Mouse (Mus musculus): Measurements from ENCODE around the gene BC049730. TPM values are rescaled to one million over a fixed set of nuclear protein-coding genes. Genes with fewer than 3 reads are reported as not detected.
"Not testable (repeated sequence)": the region's sequence is repeated elsewhere in the genome, so short reads cannot be mapped to it uniquely, and the experiment has no call there.

The BC049730 gene
- polyA plus RNA-seq (2017; shearing (Covaris generic)) = not detected

- ATAC-seq = no peak
Measured at GRCm38 (mm10) chr7:24708832-24709292, at the start of gene BC049730. Gene BC049730 (plus strand): TSS chr7:24709242.

- no peak for ATAC-seq
Measured at GRCm38 (mm10) chr7:24659737-24660357, 49.2 kb upstream of the BC049730 start.

DNA sequence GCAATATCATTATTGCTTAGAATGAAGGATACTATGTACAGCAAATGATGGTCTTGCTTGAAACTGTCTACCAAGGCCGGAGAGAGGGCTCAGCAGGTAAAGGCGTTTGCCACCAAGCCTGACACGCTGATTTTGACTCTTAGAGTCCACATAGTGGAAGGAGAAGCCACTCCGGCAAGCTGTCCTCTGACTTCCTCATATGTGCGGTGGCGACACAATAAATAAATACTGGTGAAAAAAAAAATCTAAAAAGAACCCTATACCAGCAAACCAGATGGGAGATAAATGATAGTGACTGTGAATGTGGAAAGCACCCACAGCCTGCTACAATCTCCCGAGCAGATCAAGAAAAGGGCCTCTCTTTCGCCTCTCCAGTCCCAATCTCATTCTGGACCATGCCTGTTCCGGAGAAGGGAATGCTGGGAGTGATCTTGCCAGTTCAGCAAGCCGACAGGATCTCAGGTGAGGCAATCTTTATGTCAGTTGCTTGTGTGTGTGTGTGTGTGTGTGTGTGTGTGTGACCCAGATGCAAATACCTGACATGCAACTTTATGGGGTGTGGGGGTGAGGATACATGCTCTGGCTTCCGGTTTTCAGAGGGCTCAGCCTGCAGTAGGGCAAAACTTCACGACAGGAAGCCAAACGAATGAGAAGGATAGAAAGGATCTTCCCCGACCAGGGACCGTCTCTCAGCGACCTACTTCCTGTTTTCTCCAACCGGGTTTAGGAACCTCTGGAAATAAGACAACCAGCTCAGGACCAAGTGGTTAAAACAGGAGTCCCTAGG lies 47.7 kb upstream of the BC049730 start:
- ATAC-seq = peak; percentile 82

DNA sequence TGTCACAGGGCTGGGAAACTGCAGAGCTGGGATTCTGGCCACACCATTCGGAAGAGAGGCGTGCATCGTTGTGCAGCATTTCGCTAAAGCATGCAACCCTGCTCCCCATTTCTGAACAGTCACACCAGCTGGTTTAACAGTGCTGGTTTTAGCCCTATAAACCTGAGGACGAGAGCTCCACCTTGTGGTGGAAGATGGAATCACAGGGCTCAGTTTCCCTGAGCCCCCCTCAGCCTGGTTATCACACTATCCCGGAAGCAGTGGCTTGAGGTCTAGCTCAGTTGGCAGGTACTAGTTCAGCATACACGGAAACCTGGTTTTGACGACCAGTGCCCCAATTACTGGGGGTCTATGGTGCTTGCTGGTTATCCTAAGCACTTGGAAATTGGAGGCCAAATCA lies 46.5 kb upstream of the BC049730 start:
- ATAC-seq = peak; percentile 79

DNA sequence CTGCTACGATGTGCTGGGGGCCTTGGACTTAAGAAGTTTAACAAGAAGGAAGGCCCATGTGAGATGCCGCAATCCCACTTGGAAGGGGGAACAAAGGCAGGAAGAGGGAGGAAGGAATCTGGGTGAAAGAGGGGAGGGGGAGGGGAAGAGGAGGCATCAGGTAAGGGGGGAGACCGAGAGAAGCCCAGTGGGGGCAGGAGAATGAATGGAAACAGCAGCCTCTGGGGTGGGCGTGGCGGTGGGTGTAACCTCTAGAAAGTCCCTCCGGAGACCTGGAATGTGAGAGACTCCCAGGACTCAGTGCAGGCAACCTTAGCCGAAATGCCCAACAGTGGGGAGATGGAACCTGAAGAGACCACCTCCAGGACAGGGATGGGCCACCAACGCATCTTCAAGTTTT lies 44.7 kb upstream of the BC049730 start:
- no peak for ATAC-seq

DNA sequence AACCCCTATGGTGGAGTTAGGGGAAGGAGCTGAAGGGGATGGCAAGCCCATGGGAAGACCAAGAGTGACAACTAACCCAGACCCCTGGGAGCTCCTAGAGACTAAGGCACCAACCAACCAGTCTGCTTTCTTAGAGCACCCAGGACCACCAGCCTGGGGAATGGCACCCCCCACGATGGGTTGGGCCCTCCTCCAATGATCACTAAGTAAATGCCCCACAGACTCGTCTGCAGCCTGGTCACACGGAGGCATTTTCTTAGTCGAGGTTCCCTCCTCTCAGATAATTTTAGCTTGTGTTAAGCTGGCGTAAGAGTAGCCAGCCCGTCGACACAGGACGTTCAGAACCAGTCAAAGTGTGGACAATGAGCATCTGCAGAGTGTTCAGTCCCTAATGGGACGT lies 44.1 kb upstream of the BC049730 start:
- no peak for ATAC-seq

DNA sequence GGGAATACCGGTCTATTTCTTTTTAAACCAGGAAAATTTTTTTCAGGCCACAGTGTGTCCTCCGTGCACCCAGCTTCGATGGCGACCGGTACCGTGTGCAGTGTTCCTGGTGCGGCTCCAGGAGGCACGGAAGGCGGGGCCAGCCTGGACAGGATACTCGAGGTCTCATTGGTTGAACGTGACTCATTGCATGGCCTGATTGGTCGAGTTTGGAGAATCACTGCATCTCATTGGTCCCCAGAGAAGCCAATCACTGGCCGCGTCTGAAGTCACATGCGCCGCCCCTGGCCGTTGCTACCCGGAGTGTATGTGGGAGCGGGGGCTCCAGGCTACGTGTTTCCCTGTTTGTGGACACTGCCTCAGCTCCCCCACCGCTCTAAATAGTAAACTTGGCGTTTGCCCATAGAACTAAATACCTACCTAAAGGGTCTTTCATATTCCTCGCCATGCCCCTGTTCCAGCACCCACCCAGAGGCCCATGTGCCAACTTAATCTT lies 37.0 kb upstream of the BC049730 start:
- no peak for ATAC-seq

DNA sequence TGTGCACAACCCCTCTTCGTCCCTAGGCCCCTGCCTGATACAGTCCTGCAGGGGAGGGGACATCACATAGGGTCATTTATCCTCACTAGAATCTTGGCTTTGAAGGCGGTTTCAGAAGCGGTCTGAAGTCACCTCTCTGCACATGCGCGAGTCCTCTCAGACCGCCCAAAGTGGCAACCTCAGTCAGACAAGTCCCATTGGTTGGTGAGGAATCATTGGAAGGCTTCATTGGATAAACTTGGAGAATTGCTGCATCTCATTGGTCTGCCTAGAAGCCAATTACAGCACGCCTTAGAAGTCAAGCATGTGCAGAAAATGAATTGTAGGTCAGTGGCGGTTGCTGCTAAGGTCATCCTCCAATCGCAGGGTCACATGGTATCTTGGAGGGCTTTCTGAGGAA lies 32.5 kb upstream of the BC049730 start, which contains the start of gene Tex101:
Tex101 (minus strand) TSS at position 101 of the 400 bp plus-strand sequence.
- ATAC-seq = no peak

DNA sequence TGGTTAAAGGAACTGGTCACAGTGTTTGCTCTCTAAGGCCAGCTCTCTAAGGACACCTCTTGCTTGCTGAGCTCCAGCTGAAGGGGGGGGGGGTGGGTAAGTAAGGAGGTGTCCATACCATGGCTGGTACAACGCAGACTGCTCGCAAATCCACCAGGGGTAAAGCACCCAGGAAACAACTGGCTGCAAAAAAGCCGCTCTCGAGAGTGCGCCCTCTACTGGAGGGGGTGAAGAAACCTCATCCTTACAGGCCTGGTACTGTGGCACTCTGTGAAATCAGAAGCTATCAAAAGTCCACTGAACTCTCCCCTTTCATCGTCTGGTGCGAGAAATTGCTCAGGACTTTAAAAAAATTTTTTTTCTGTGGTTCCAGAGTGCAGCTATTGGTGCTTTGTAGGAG lies 24.9 kb upstream of the BC049730 start:
- not testable (repeated sequence) for ATAC-seq

- not testable (repeated sequence) for ATAC-seq
Measured at GRCm38 (mm10) chr7:24687519-24687918, 21.5 kb upstream of the BC049730 start.

DNA sequence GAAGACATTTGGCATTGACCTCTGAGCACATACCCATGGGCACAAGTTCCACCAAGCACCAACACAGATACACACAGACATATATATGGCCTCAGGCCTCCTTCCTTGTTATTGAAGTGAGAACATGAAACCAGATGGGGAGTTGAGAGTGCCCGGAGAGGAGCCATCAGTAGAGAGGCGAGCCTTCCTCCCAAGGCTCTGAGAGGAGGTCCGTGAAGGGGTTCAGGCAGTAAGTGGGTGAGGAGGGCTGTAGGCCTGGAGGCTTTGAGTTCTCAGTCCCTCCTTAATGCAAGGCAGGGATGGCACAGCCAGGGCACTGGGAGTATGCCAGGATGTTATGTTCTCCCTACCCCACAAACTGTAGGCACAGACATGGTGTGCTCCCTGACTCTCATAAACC lies 16.3 kb upstream of the BC049730 start:
- not testable (repeated sequence) for ATAC-seq

DNA sequence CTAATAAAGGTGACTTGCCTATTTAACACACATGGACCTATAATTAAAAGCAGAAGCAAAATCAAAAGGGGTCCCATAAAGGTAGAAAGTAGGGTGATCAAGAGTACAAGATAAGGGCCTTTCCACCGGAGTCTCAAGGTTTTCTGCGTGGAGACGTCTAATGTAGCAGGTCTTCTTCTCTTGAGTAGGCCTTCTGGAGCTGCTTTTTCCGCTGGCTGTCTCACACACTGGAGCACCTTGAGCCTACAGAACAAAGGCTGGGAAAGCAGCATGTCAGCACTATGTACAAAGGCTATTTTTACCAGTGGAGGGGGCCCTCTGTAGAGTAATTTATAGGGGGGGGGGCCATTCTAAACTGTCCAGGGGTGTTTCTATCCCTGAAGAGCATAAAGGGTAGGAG lies 11.2 kb upstream of the BC049730 start:
- ATAC-seq = not testable (repeated sequence)

DNA sequence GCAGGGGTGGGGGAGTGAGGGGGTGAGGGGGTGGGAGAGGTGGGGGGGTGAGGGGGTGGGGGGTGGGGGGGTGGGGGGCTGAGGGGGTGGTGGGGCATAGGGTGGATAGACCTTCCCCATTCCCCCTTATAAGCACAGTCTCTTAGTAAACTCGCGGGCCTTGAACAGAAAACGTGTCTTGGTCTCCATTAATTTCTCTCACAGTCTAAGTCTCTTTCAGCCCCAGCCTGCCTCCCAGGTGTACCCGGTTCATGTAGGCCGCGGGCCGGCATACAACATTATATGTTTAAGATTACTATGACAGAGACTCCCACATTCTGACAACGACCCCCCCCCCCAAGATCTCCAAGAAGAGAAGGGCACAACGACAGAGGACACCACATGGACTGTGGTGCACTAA lies 6.2 kb upstream of the BC049730 start:
- not testable (repeated sequence) for ATAC-seq

DNA sequence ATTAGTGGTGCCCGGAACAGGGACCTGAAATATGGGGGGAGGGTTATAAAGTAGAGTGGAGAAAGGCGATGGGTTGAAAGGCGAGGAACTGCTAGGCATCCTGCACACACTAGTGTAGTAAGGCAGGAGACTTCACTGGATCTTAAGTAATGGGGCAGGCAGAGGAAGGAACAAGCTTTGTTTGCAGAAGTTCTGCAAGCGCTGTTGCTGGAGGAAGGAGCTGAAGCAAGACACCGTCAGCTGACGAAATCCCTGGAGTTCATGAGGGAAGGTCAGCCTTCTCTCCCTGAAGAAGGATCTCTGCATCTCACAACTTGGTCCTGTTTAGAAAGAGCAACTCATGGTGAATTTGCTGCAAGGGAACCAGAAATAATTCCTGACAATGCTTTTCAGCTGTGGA lies 6.0 kb downstream of the BC049730 start:
- no peak for ATAC-seq

DNA sequence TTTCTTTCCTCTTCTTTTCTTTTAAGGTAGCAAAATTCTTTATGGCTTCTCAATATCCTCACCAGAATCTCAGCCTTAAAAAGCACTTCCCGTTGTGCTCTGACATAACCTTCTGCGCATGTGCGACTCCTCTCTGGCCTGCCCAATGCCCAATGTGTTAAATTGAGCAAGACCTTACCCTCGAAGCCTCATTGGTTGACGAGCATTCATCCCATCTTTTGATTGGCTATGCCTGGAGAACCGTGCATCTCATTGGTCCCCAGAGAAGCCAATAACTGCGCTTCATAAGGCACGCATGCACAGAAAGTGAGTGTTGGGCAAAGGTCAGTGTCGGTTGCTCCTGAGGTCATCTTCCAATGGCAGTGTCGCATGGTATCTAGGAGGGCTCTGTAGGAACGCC lies 17.8 kb downstream of the BC049730 start, which contains the start of gene Gm4763:
Gm4763 (minus strand) TSS at position 101 of the 400 bp plus-strand sequence.
- ATAC-seq = not testable (repeated sequence)

GRCm38 (mm10) chr7:24735970-24736670 lies 27.1 kb downstream of the BC049730 start:
- no peak for ATAC-seq

- no peak for ATAC-seq
Measured at GRCm38 (mm10) chr7:24750695-24751094, 41.7 kb downstream of the BC049730 start.

DNA sequence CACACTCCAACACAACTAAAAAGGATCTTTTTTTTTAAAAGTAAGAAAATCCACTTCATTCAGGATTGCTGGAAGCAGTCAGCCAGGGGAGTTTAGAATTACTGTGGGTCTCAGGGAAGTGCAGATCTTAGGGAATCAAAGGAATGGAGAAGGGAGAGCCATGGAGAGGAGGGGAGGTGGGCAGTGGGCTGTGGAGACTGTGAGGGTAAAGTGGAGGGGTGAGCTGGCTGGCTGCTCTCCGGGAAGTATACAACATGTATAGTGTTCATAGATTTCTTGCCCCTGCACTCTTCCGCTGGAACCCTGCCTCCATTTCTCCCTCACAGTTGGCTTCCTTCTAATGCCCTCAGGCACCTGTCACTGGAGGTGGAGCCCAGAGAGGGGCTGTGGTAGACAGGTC lies 42.6 kb downstream of the BC049730 start:
- ATAC-seq = no peak

DNA sequence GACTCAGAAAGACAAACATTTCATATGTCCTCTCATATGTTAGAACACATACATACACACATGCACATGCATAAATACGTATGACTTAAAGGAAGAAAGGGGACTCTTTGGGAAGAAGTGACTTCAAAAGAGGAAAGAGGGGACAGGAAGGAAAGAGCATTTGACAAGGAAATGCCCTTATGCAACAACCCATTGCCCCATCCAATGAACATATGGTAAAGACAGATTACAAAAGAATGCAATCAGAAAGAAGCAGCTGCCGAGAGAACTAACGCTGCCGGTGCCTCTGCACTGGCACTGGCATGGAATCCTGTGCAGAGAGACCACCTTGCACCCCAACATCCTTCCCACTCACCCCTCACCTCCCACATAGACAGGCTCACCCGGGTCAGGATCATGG lies 44.4 kb downstream of the BC049730 start:
- ATAC-seq = no peak

- ATAC-seq = no peak
Measured at GRCm38 (mm10) chr7:24758520-24758919, 49.5 kb downstream of the BC049730 start.

DNA sequence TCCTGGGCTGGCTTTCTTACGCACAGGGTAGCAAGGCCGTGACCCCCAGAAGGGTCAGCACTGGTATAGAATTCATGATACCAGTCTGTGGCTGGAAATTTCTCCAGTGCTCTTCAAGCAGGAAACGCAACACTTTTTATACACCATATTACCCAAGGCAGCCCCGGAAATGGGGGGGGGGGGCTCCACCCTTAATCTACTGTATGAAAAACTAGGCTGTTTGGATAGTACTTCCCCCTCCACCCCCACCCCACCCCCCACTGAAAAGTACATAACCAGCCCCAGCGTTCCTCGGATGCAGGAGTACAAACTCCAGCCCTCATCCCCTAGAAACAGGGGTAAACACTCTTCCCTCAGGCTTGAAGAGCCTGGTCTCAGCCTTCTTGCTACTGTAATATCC lies 51.2 kb downstream of the BC049730 start, which contains the start of gene Cd177:
Cd177 (minus strand) TSS at position 101 of the 400 bp plus-strand sequence.
- no peak for ATAC-seq

- ATAC-seq = no peak
Measured at GRCm38 (mm10) chr7:24761161-24761560, 52.1 kb downstream of the BC049730 start.

DNA sequence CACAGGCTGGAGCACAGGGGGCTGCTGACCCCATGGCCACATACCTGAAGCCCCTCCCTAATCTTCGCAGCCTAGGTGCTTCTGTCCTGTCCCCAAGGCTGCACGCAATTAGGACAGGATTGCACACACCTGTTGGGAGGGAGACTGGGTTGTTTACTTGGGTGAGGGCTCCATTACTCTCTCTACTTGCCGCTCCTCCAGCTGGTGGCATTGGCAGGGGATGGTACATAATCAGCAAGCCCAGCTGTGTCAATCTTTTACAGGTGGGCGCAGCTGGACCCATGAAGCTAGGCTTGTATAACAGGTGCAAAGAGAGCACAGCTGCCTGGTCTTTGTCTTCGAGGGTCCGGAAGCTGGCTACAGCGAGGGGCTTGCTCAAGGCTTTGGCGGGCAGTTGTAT lies 53.5 kb downstream of the BC049730 start:
- ATAC-seq = no peak

Measured in CD4-positive, CD25-positive, alpha-beta regulatory T cell, adult 4 months (primary cell).